Comparison of ENCODE assay signal across 7 mouse cellular contexts in genomic region chr2:131353564-131353915, GRCm38 (mm10). TPM values are rescaled to one million over a fixed set of nuclear protein-coding genes. Genes with fewer than 3 reads are reported as not detected.
DNase-seq lines count a peak whose midpoint lies in the region; ATAC-seq and TF ChIP-seq lines count a peak whose summit lies in the region.

No protein-coding gene starts in this region.

- TF ChIP-seq POLR2A in lung, adult 2 months (IDR thresholded peaks at IDR 0.05; ENCODE audit: borderline replicate concordance, extremely low read depth, low read depth, low read length): no peak

- H3K4me2 ChIP-seq in lung, postnatal 0 days (replicated peaks; ENCODE audit: low read depth, low read length): peak overlapping the region; percentile 90
- peak overlapping the region; percentile 63 for H3K4me2 ChIP-seq in forebrain, embryonic 12.5 days
- H3K4me2 ChIP-seq in liver, embryonic 13.5 days: peak overlapping the region; percentile 96

- H3K9ac ChIP-seq in lung, postnatal 0 days (replicated peaks; ENCODE audit: low read depth): no peak overlapping the region
- H3K9ac ChIP-seq in forebrain, embryonic 12.5 days: peak overlapping the region; percentile 96
- 0 out of 2 replicates have a peak overlapping the region, but pooled peaks have one; percentile 63 for H3K9ac ChIP-seq in liver, embryonic 13.5 days

- no peak for ATAC-seq in lung, postnatal 0 days
- ATAC-seq in forebrain, embryonic 12.5 days (ENCODE audit: low FRiP score): no peak
- ATAC-seq in liver, embryonic 13.5 days (ENCODE audit: low read depth): no peak

- WGBS in lung, postnatal 0 days: 14% methylated on average over 3 of the region's 3 CpGs
- 22% methylated on average over 3 of the region's 3 CpGs for WGBS in lung, adult 2 months
- 14% methylated on average over 3 of the region's 3 CpGs for WGBS in forebrain, embryonic 12.5 days
- WGBS in liver, embryonic 13.5 days (ENCODE audit: insufficient replicate concordance): 17% methylated on average over 3 of the region's 3 CpGs

- no peaks in the 10 kb centered on the region for H3K36me3 ChIP-seq in lung, postnatal 0 days (ENCODE audit: insufficient read depth, low read length)
- no peaks in the 10 kb centered on the region for H3K36me3 ChIP-seq in forebrain, embryonic 12.5 days (replicated peaks)
- H3K36me3 ChIP-seq in liver, embryonic 13.5 days: no peaks in the 10 kb centered on the region

- no peak overlapping the region for H3K4me3 ChIP-seq in lung, postnatal 0 days (ENCODE audit: low read depth, low read length)
- H3K4me3 ChIP-seq in lung, adult 2 months (replicated peaks; ENCODE audit: extremely low read depth, low read depth, low read length): no peak overlapping the region
- H3K4me3 ChIP-seq in forebrain, embryonic 12.5 days (replicated peaks): peak overlapping the region; percentile 91
- H3K4me3 ChIP-seq in liver, embryonic 13.5 days (replicated peaks): peak overlapping the region; percentile 76

- no peak for TF ChIP-seq EP300 in lung, postnatal 0 days (IDR thresholded peaks at IDR 0.05)

- peaks cover 5% of the 10 kb centered on the region; the same call in 1 of the 2 replicates for H3K4me1 ChIP-seq in lung, postnatal 0 days (ENCODE audit: insufficient read depth, low read depth, low read length)
- no peaks in the 10 kb centered on the region for H3K4me1 ChIP-seq in lung, adult 2 months (ENCODE audit: control insufficient read depth, insufficient read depth, low read length)
- H3K4me1 ChIP-seq in forebrain, embryonic 12.5 days: peaks cover 19% of the 10 kb centered on the region
- peaks cover 25% of the 10 kb centered on the region for H3K4me1 ChIP-seq in liver, embryonic 13.5 days (replicated peaks)

- TF ChIP-seq CTCF in lung, postnatal 0 days (IDR thresholded peaks at IDR 0.05): no peak
- TF ChIP-seq CTCF in lung, adult 2 months (IDR thresholded peaks at IDR 0.05; ENCODE audit: insufficient read depth, low read length): no peak

- peak; percentile 36 for DNase-seq in lung, postnatal 0 days (ENCODE audit: low spot score)
- no peak for DNase-seq in lung, adult 2 months
- DNase-seq in liver, embryonic 13.5 days: no peak
- DNase-seq in thymus, postnatal 10 days (ENCODE audit: low spot score in 2 of 2): peak; percentile 27 to 33
- DNase-seq in left cerebral cortex, postnatal 36 days (ENCODE audit: low spot score in 2 of 2): no peak
- DNase-seq in urinary bladder, postnatal 14 days (ENCODE audit: low spot score): no peak

- intact Hi-C loops in left cerebral cortex, postnatal 36 days (cut with DNase I): loop anchor here (10.0 kb wide), 1 partner anchor 61 kb away; no protein-coding TSS in a partner anchor

- H3K9me3 ChIP-seq in lung, postnatal 0 days (ENCODE audit: low read length): no peaks in the 10 kb centered on the region
- no peaks in the 10 kb centered on the region for H3K9me3 ChIP-seq in forebrain, embryonic 12.5 days
- no peaks in the 10 kb centered on the region for H3K9me3 ChIP-seq in liver, embryonic 13.5 days (replicated peaks)

- no peaks in the 10 kb centered on the region for H3K27me3 ChIP-seq in lung, postnatal 0 days (replicated peaks; ENCODE audit: insufficient read depth, low read length)
- H3K27me3 ChIP-seq in forebrain, embryonic 12.5 days: peaks cover 3% of the 10 kb centered on the region; the same call in 1 of the 2 replicates
- no peaks in the 10 kb centered on the region for H3K27me3 ChIP-seq in liver, embryonic 13.5 days

- H3K27ac ChIP-seq in lung, postnatal 0 days (ENCODE audit: low read length): no peak overlapping the region
- H3K27ac ChIP-seq in forebrain, embryonic 12.5 days: no peak overlapping the region
- H3K27ac ChIP-seq in liver, embryonic 13.5 days: no peak overlapping the region

RNA-seq across cellular contexts. Expression of gene Rnf24, which starts 0.8 kb away (rescaled TPM):
- polyA plus RNA-seq in lung, postnatal 0 days (2015; fragmentation: Nextera tagmentation; extraction: Ambion mirVana): 1.3 and 1.6 TPM in 2 replicates
- polyA plus RNA-seq in lung, adult 2 months (2012; rRNA removed): 2.1 and 3.6 TPM in 2 replicates
- polyA plus RNA-seq in forebrain, embryonic 12.5 days (2016; fragmentation: Nextera tagmentation; extraction: Ambion mirVana): 14.4 and 17.4 TPM in 2 replicates
- polyA plus RNA-seq in liver, embryonic 13.5 days (2015; fragmentation: Nextera tagmentation; extraction: Ambion mirVana): 0.46 and 0.60 TPM in 2 replicates
- 10 to 100 TPM; 37.4 to 39.4 TPM for total RNA-seq in left cerebral cortex, postnatal 36 days (2021)

Comparison
In these comparisons a context has a peak if more than half of its experiments do, and no peak if none do; other contexts are left out.
1. DNase-seq: peak in lung, postnatal 0 days (single experiment) and thymus, postnatal 10 days (2 of 2); none in lung, adult 2 months (single experiment), liver, embryonic 13.5 days (single experiment), left cerebral cortex, postnatal 36 days (0 of 2) and urinary bladder, postnatal 14 days (single experiment).
2. H3K4me3 ChIP-seq: peak in forebrain, embryonic 12.5 days (single experiment) and liver, embryonic 13.5 days (single experiment); none in lung, postnatal 0 days (single experiment) and lung, adult 2 months (single experiment).
3. Peak in every context shown above with its lines, with median percentiles within 50 percentile points of each other: H3K4me2 ChIP-seq.